Mouse (Mus musculus): Measurements from ENCODE around the gene Rhbdd2. TPM values are rescaled to one million over a fixed set of nuclear protein-coding genes. Genes with fewer than 3 reads are reported as not detected.
A peak's percentile ranks its signal among the peaks of the same experiment; 100 is the strongest.

Gene Rhbdd2
- polyA plus RNA-seq, 1 experiment from 2014 or later: 44.9 TPM

DNA sequence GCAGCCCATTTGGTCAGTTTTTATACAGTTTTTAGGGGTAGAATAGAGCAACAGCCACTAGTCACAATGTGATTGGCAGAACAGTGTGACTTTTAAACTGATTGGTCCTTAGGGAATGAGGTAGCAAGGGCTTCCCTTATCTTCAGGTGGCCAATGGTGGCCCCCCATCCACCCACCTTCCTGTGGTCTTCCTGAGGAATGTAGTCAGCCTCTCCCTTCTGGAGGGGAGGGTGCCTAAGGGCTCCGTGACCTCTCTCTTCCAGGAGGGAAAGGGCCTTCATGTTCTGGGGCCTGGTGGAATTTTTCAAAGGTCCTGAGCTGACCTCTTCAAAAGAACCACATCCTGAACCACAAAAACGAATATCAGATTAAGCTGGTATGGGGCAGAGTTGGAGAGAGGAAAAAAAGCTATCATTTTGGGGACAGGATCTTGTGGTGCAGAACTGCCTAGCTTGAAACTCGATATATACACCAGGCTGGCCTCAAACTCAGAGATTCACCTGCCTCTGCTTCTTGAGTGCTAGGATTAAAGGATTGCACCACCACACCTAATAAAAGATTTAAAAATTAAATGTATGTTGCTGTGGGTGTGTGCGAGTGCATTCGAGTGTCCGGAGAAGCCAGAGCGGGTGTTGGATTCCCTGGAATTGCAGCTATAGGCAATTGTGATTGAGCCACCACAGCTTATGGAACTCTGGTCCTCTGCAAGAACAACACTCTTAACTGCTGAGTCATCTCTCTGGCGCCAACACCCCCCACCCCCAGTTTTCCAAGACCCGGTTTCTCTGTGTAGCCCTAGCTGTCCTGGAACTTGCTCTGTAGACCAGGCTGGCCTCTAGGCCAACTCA lies 16.3 kb downstream of the Rhbdd2 start:
- Histone ChIP-seq H3K27ac (ENCODE audit: low read depth, low read length) (no peak overlapping the region), H3K27me3 (ENCODE audit: control insufficient read depth, insufficient read depth, low read length) (no peaks in the 10 kb centered on the region), H3K4me2 (no peak overlapping the region), H3K9me3 (replicated peaks; ENCODE audit: control insufficient read depth, low read length) (no peaks in the 10 kb centered on the region), H3K4me1 (ENCODE audit: control insufficient read depth, insufficient read depth, low read length) (no peaks in the 10 kb centered on the region), H3K36me3 (ENCODE audit: control insufficient read depth, insufficient read depth, low read length) (no peaks in the 10 kb centered on the region), H3K4me3 (ENCODE audit: low read depth, low read length) (no peak overlapping the region), H3K9ac (ENCODE audit: low read depth, low read length) (no peak overlapping the region)
- no peak for ATAC-seq (replicated peaks; ENCODE audit: insufficient number of reproducible peaks, low FRiP score, low TSS enrichment)
- 64% methylated on average over 9 of the region's 9 CpGs for WGBS (ENCODE audit: insufficient replicate concordance)

GRCm38 (mm10) chr5:135649309-135649633 lies 16.9 kb downstream of the Rhbdd2 start:
- 96% methylated on average over 1 of the region's 1 CpGs for WGBS (ENCODE audit: insufficient replicate concordance)
- Histone ChIP-seq H3K4me2 (no peak overlapping the region), H3K9ac (ENCODE audit: low read depth, low read length) (no peak overlapping the region), H3K4me3 (ENCODE audit: low read depth, low read length) (no peak overlapping the region), H3K27ac (ENCODE audit: low read depth, low read length) (no peak overlapping the region), H3K36me3 (ENCODE audit: control insufficient read depth, insufficient read depth, low read length) (no peaks in the 10 kb centered on the region), H3K4me1 (ENCODE audit: control insufficient read depth, insufficient read depth, low read length) (no peaks in the 10 kb centered on the region), H3K27me3 (ENCODE audit: control insufficient read depth, insufficient read depth, low read length) (no peaks in the 10 kb centered on the region), H3K9me3 (replicated peaks; ENCODE audit: control insufficient read depth, low read length) (no peaks in the 10 kb centered on the region)
- ATAC-seq (replicated peaks; ENCODE audit: insufficient number of reproducible peaks, low FRiP score, low TSS enrichment): no peak

DNA sequence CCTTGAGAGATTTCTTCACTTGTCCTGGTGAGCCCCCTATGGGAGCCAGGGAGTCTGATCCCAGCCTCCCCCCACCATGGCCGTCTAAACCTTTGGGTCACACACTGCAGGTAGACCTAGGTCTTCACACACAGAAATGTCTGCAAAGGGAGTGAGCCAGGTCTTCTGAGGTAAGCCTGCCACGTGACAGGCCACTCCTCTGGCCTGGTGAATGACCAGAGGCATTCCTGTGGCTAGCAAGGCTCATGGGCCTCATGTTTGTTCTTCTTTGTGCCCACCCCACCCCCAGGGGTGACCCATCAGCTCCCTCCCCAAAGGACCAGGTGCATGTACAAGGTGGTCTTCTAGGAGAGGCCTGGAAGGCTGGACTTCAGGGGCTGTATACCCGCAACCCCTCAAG lies 19.1 kb downstream of the Rhbdd2 start:
- H3K9ac ChIP-seq (ENCODE audit: low read depth, low read length): no peak overlapping the region
- no peak overlapping the region for H3K27ac ChIP-seq (ENCODE audit: low read depth, low read length)
- WGBS (ENCODE audit: insufficient replicate concordance): 72% methylated on average over 3 of the region's 3 CpGs
- no peak overlapping the region for H3K4me2 ChIP-seq
- no peak overlapping the region for H3K4me3 ChIP-seq (ENCODE audit: low read depth, low read length)
- H3K27me3 ChIP-seq (ENCODE audit: control insufficient read depth, insufficient read depth, low read length): no peaks in the 10 kb centered on the region
- no peaks in the 10 kb centered on the region for H3K36me3 ChIP-seq (ENCODE audit: control insufficient read depth, insufficient read depth, low read length)
- no peak for ATAC-seq (replicated peaks; ENCODE audit: insufficient number of reproducible peaks, low FRiP score, low TSS enrichment)
- no peaks in the 10 kb centered on the region for H3K4me1 ChIP-seq (ENCODE audit: control insufficient read depth, insufficient read depth, low read length)
- no peaks in the 10 kb centered on the region for H3K9me3 ChIP-seq (replicated peaks; ENCODE audit: control insufficient read depth, low read length)

GRCm38 (mm10) chr5:135653209-135653608 lies 20.8 kb downstream of the Rhbdd2 start:
- H3K4me1 ChIP-seq (ENCODE audit: control insufficient read depth, insufficient read depth, low read length): no peaks in the 10 kb centered on the region
- H3K36me3 ChIP-seq (ENCODE audit: control insufficient read depth, insufficient read depth, low read length): no peaks in the 10 kb centered on the region
- no peak overlapping the region for H3K9ac ChIP-seq (ENCODE audit: low read depth, low read length)
- H3K27ac ChIP-seq (ENCODE audit: low read depth, low read length): no peak overlapping the region
- no peak overlapping the region for H3K4me3 ChIP-seq (ENCODE audit: low read depth, low read length)
- no peak overlapping the region for H3K4me2 ChIP-seq
- H3K9me3 ChIP-seq (replicated peaks; ENCODE audit: control insufficient read depth, low read length): no peaks in the 10 kb centered on the region
- WGBS (ENCODE audit: insufficient replicate concordance): 56% methylated on average over 2 of the region's 2 CpGs
- H3K27me3 ChIP-seq (ENCODE audit: control insufficient read depth, insufficient read depth, low read length): no peaks in the 10 kb centered on the region
- no peak for ATAC-seq (replicated peaks; ENCODE audit: insufficient number of reproducible peaks, low FRiP score, low TSS enrichment)

DNA sequence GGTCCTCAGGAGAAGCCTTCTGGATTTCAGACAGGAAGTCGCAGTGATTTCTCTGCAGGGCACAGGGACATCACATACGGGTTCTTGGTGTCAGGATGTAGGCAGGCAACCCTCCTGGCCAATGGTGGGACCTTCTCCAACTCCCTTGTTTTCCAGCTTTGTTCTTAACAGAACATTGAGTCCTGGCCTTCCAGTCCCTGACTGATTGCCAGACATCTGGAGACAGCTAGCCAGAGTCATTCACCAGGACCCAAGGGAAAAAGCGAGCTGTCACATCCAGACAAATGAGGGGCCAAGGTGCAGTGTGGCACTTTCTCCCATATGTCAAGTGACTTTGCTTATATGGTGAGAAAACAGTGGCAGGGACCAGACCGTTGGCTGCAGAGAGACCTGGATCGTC lies 23.6 kb downstream of the Rhbdd2 start:
- H3K36me3 ChIP-seq (ENCODE audit: control insufficient read depth, insufficient read depth, low read length): no peaks in the 10 kb centered on the region
- H3K9ac ChIP-seq (ENCODE audit: low read depth, low read length): no peak overlapping the region
- H3K4me2 ChIP-seq: no peak overlapping the region
- H3K4me1 ChIP-seq (ENCODE audit: control insufficient read depth, insufficient read depth, low read length): no peaks in the 10 kb centered on the region
- no peak overlapping the region for H3K4me3 ChIP-seq (ENCODE audit: low read depth, low read length)
- no peaks in the 10 kb centered on the region for H3K27me3 ChIP-seq (ENCODE audit: control insufficient read depth, insufficient read depth, low read length)
- 72% methylated on average over 5 of the region's 5 CpGs for WGBS (ENCODE audit: insufficient replicate concordance)
- no peak overlapping the region for H3K27ac ChIP-seq (ENCODE audit: low read depth, low read length)
- ATAC-seq (replicated peaks; ENCODE audit: insufficient number of reproducible peaks, low FRiP score, low TSS enrichment): no peak
- no peaks in the 10 kb centered on the region for H3K9me3 ChIP-seq (replicated peaks; ENCODE audit: control insufficient read depth, low read length)

DNA sequence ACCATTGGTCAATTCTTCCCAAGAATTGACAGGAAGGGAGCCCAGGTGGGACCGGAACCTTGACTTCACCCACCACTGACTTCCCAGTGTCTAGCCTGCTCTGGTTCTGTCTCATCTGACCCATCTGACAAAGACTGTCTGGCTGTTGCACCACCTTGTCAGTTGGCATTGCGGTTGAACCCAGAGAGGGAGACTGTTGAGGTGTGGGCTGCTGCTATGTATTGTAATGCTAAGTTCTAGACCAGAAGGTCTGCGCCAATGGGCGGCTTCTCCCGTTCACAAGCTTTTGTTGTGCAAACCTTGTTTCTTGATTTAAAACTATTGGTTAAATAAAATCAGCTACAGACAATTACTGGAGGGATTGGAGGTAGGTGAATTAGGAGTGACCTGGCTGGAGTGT lies 24.7 kb downstream of the Rhbdd2 start:
- ATAC-seq (replicated peaks; ENCODE audit: insufficient number of reproducible peaks, low FRiP score, low TSS enrichment): no peak
- H3K4me3 ChIP-seq (ENCODE audit: low read depth, low read length): no peak overlapping the region
- H3K9ac ChIP-seq (ENCODE audit: low read depth, low read length): no peak overlapping the region
- H3K9me3 ChIP-seq (replicated peaks; ENCODE audit: control insufficient read depth, low read length): no peaks in the 10 kb centered on the region
- H3K36me3 ChIP-seq (ENCODE audit: control insufficient read depth, insufficient read depth, low read length): no peaks in the 10 kb centered on the region
- WGBS (ENCODE audit: insufficient replicate concordance): 79% methylated on average over 5 of the region's 5 CpGs
- no peak overlapping the region for H3K4me2 ChIP-seq
- H3K27me3 ChIP-seq (ENCODE audit: control insufficient read depth, insufficient read depth, low read length): no peaks in the 10 kb centered on the region
- H3K27ac ChIP-seq (ENCODE audit: low read depth, low read length): no peak overlapping the region
- H3K4me1 ChIP-seq (ENCODE audit: control insufficient read depth, insufficient read depth, low read length): no peaks in the 10 kb centered on the region

DNA sequence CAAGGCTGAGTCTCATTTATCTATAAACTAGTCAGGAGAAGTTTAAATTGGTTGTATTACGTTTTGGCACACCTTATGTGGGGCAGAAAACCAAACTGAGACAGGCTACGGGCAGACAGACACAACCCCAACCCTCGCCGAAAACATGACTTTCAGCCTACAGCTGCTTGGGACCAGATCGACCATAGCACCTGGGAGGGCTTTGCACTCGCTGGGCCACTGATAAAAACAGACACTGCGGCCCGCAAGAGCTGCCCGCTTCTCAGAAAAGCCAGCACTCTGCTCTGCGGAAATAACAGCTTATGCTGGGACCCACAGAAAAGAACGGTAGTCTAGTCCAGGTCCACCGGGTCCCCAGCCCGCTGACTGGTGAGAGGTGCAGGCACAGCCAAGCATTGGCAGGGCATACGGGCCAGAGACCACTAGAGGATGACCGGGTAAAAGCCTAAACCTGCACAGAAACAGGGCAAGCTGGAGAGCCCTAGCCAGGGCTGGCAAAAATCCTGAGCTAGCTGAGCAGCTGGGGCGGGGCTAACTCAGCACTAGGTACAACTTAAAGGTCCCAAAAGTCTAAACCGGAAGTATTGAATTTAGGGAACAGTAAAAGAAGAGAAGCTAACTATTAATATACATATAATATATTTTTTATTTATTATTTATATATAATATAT lies 25.4 kb downstream of the Rhbdd2 start:
- H3K4me3 ChIP-seq (ENCODE audit: low read depth, low read length): no peak overlapping the region
- no peaks in the 10 kb centered on the region for H3K36me3 ChIP-seq (ENCODE audit: control insufficient read depth, insufficient read depth, low read length)
- H3K9ac ChIP-seq (ENCODE audit: low read depth, low read length): no peak overlapping the region
- H3K4me2 ChIP-seq: peak overlapping the region; percentile 42
- H3K9me3 ChIP-seq (replicated peaks; ENCODE audit: control insufficient read depth, low read length): no peaks in the 10 kb centered on the region
- 39% methylated on average over 17 of the region's 17 CpGs for WGBS (ENCODE audit: insufficient replicate concordance)
- H3K27me3 ChIP-seq (ENCODE audit: control insufficient read depth, insufficient read depth, low read length): no peaks in the 10 kb centered on the region
- ATAC-seq (replicated peaks; ENCODE audit: insufficient number of reproducible peaks, low FRiP score, low TSS enrichment): no peak
- no peaks in the 10 kb centered on the region for H3K4me1 ChIP-seq (ENCODE audit: control insufficient read depth, insufficient read depth, low read length)
- H3K27ac ChIP-seq (ENCODE audit: low read depth, low read length): no peak overlapping the region

DNA sequence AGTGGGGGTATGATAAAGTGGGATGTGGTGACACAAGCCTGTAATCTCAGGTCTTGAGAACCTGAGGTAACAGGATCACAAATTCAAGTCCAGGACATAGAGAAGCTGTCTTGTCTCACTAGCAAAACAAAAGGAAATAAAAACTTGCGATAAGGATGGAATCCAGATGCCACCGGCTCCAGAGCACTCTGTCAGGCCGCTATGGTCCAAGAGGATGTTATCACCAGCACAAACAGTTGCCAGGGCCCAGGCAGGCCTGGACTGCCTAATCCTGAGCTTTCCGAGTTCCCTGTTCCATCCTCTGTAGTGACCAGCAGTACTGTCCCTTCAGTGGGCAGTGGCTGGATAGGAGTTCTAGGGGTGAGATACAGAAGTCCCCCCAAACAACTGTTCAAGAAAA lies 27.5 kb downstream of the Rhbdd2 start:
- H3K4me1 ChIP-seq (ENCODE audit: control insufficient read depth, insufficient read depth, low read length): no peaks in the 10 kb centered on the region
- H3K27me3 ChIP-seq (ENCODE audit: control insufficient read depth, insufficient read depth, low read length): no peaks in the 10 kb centered on the region
- no peak overlapping the region for H3K27ac ChIP-seq (ENCODE audit: low read depth, low read length)
- 23% methylated on average over 4 of the region's 4 CpGs for WGBS (ENCODE audit: insufficient replicate concordance)
- no peak overlapping the region for H3K4me3 ChIP-seq (ENCODE audit: low read depth, low read length)
- ATAC-seq (replicated peaks; ENCODE audit: insufficient number of reproducible peaks, low FRiP score, low TSS enrichment): no peak
- no peak overlapping the region for H3K9ac ChIP-seq (ENCODE audit: low read depth, low read length)
- H3K36me3 ChIP-seq (ENCODE audit: control insufficient read depth, insufficient read depth, low read length): no peaks in the 10 kb centered on the region
- no peaks in the 10 kb centered on the region for H3K9me3 ChIP-seq (replicated peaks; ENCODE audit: control insufficient read depth, low read length)
- no peak overlapping the region for H3K4me2 ChIP-seq

DNA sequence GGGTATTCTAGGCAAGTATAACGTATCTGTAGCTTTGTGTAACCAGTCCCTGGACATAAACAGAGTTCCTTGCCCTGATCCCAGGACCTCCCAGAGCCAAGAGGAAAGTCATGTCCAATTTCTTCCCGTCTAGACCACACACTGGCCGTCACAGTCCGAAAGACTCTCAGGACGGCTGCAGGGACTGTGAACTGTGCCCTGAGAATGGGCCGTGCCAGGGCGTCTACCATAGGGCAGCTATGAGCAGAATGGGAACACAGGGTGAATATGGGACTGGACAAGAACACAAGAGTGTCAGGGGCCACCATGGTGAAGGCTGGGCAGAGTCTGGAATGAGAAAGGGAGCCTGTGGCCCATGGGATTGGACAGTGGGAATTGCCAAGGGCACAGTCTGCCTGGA lies 28.1 kb downstream of the Rhbdd2 start:
- Histone ChIP-seq H3K4me1 (ENCODE audit: control insufficient read depth, insufficient read depth, low read length) (no peaks in the 10 kb centered on the region), H3K9me3 (replicated peaks; ENCODE audit: control insufficient read depth, low read length) (no peaks in the 10 kb centered on the region), H3K27ac (ENCODE audit: low read depth, low read length) (no peak overlapping the region), H3K36me3 (ENCODE audit: control insufficient read depth, insufficient read depth, low read length) (no peaks in the 10 kb centered on the region), H3K4me2 (no peak overlapping the region), H3K27me3 (ENCODE audit: control insufficient read depth, insufficient read depth, low read length) (no peaks in the 10 kb centered on the region), H3K4me3 (ENCODE audit: low read depth, low read length) (no peak overlapping the region), H3K9ac (ENCODE audit: low read depth, low read length) (no peak overlapping the region)
- WGBS (ENCODE audit: insufficient replicate concordance): 87% methylated on average over 7 of the region's 7 CpGs
- no peak for ATAC-seq (replicated peaks; ENCODE audit: insufficient number of reproducible peaks, low FRiP score, low TSS enrichment)

All from heart, embryonic 11.5 days (tissue).